Mouse (Mus musculus) heart, postnatal 0 days (tissue): Measurements from ENCODE around the gene Rcc2.

Experiments
- CTCF ChIP-seq: IDR thresholded peaks from 2 replicates; pipeline ENCODE4 v1.5.1; 2016; ENCODE audit warnings: antibody characterized with exemption, control low read depth, low read depth
- EP300 ChIP-seq: IDR thresholded peaks from 2 replicates; pipeline ENCODE4 v1.6.1; 2016; ENCODE audit warnings: antibody characterized with exemption, low read depth

DNA sequence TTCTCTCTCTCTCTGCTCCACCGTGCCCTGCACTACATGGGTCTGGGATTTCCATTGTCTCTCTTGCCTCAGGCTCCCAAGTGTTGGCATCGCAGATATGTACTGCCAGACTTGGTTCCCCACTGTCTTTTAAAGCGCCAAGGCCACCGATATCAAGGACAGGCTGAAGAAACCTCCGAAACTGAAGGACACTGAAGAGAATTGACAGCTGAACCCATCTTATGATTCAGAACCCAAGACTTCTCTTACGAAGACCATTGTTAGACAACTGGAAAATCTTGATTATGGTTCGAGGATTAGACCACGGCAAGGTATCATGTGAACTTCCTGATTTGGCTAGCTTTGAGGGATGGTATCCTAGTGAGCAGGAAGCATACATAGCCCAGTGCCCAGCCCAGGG lies 45.5 kb upstream of the Rcc2 start:
- no peak for TF ChIP-seq CTCF
- no peak for TF ChIP-seq EP300
